Mouse (Mus musculus): ENCODE results near the gene Anxa9. TPM values are rescaled to one million over a fixed set of nuclear protein-coding genes. Genes with fewer than 3 reads are reported as not detected.

The Anxa9 gene
- polyA plus RNA-seq, 1 experiment from 2014 or later, result 1.6 TPM

DNA sequence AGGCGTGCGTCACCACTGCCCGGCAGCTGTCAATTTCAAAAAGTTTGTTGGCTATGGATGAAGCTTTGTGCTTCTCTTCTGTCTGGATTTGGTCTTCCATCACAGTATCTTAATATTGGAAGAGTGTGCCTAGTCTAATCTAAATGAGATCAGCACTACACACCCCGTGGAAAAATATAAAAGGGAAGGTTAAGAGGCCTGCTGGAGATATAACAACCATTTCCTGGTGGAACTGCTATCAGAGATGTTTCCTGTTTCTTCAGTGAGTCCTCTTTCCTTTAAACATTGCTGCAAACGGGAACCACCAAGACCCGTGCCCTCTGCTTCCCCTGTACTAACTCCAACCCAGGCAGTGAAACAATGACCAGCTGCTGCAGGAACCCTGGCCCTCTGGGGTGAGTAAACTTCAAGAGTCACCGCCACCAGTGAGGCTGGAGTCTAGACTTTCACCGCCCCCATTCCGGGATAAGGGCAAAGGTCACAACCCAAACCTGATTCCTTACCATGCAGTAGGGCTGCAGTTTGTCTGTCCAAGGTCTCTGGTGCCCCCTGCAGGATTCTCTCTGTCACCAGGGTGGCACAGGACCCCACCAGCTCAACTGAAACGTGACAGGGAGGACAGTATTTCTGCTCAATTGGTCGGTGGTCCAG, 43.8 kb downstream of the Anxa9 start:
- Histone ChIP-seq H3K4me3 (no peak overlapping the region), H3K4me1 (no peaks in the 10 kb centered on the region), H3K27me3 (no peaks in the 10 kb centered on the region), H3K9me3 (no peaks in the 10 kb centered on the region), H3K27ac (no peak overlapping the region), H3K4me2 (no peak overlapping the region), H3K36me3 (peaks cover 60% of the 10 kb centered on the region), H3K9ac (no peak overlapping the region)
- 40% methylated on average over 11 of the region's 11 CpGs for WGBS
- ATAC-seq (ENCODE audit: borderline replicate concordance, extremely low read depth, low FRiP score, low TSS enrichment), result no peak

DNA sequence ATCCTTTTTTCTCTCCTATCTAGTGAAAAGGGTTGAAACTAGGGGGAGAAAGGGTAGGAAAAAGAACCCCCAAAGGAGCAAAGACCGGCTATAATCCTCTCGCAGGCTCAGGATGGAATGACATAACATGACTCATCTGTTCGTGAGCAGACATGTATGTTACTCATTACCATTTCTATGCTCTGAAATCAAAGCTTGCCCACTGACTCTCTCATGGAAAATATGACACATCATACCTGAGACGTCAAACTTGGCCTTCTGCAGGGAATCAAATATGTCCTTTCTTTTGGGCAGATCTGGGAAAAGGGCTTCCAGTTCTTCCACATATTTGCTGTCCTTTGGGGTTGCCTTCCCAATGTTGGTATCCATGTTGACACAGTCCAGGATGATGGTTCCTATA, 45.0 kb downstream of the Anxa9 start:
- no peak overlapping the region for H3K4me2 ChIP-seq
- H3K9me3 ChIP-seq, result no peaks in the 10 kb centered on the region
- no peaks in the 10 kb centered on the region for H3K4me1 ChIP-seq
- H3K4me3 ChIP-seq, result no peak overlapping the region
- no peak overlapping the region for H3K27ac ChIP-seq
- H3K9ac ChIP-seq, result no peak overlapping the region
- H3K27me3 ChIP-seq, result no peaks in the 10 kb centered on the region
- WGBS, result 88% methylated on average over 4 of the region's 4 CpGs
- H3K36me3 ChIP-seq, result peaks cover 61% of the 10 kb centered on the region
- ATAC-seq (ENCODE audit: borderline replicate concordance, extremely low read depth, low FRiP score, low TSS enrichment), result no peak

DNA sequence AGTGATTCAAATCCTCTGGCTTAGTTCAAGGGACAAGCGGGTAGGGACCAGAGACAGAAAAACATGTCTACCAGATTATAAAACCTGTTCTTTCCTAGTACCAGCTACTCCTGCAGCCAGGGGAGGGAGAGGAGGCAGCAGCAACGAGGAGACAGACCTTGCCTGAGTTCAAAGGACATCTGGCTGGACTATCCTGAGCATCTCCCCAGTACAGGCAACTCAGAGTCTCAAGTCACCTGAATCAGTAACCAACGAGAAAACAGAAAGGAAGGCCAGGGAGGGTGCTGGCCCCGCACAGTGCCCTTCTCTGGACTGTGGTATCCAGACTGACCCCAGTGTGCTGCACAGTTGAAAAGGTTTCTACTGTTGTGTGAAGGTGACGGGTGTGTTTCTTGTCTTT, 50.0 kb downstream of the Anxa9 start:
- no peaks in the 10 kb centered on the region for H3K4me1 ChIP-seq
- no peaks in the 10 kb centered on the region for H3K9me3 ChIP-seq
- H3K4me3 ChIP-seq, result no peak overlapping the region
- no peak for ATAC-seq (ENCODE audit: borderline replicate concordance, extremely low read depth, low FRiP score, low TSS enrichment)
- 83% methylated on average over 5 of the region's 5 CpGs for WGBS
- no peak overlapping the region for H3K27ac ChIP-seq
- no peak overlapping the region for H3K9ac ChIP-seq
- H3K4me2 ChIP-seq, result no peak overlapping the region
- peaks cover 59% of the 10 kb centered on the region for H3K36me3 ChIP-seq
- H3K27me3 ChIP-seq, result no peaks in the 10 kb centered on the region

DNA sequence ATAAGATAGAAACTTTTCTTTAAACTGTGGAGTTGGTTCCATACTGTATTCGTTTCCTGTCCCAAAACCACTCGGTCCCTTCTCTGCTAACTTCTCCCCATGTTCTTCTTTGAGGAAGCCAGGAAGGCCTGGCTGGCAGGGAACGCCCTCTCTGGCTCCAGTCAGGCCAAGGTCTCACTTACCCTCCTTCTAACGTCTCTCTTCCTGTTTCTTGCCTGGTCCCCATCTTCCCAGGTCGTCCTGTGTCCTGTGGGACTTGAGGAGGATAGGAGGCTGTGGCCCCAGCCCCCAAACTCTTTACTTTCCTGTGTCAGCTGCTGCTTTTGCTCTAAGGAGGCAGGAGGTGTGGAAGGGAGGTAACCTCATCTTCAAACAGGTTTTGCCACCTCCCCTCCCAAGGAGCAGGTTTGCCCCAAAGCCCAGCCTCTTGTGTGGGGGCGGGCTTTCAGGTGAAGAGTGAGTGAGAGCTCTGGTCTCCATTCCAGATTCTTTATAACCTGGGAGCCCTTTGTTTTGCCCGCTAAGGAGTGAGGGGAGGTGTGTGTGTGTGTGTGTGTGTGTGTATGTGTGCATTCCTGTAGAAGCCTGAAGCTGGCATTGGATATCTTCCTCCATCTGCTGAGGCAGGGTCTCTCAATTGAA, 56.1 kb downstream of the Anxa9 start, which contains the start of gene Bnipl:
TSS of gene Bnipl (minus strand) at position 411 of the 642 bp plus-strand sequence.
- Histone ChIP-seq H3K36me3 (peaks cover 14% of the 10 kb centered on the region), H3K27ac (peak within 1 kb of the TSS; percentile 63)

DNA sequence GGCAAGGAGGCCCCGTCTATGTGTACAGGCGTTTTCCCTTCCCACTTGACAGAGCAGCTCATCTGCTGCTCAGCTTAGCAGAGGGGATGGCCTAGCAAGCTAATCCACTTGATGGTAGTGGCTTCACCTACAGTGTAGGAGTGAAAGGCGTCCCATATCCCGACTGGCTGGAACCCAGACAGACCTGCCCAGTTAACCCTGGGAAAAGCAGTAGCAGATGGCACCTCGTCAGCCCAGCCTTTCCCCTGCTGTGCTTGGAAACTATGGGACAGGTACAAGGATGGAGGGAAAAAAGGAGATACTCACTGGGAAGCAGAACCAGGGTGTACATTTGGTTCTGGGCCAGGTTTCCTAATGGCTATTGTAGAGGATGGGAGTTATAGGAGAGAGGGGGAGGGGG, 56.6 kb downstream of the Anxa9 start:
- Histone ChIP-seq H3K4me1 (0 out of 2 replicates have a peak, but pooled peaks cover 13% of the 10 kb centered on the region), H3K27me3 (no peaks in the 10 kb centered on the region), H3K27ac (peak overlapping the region; percentile 63), H3K9ac (no peak overlapping the region), H3K9me3 (no peaks in the 10 kb centered on the region), H3K36me3 (peaks cover 8% of the 10 kb centered on the region), H3K4me2 (peak overlapping the region; percentile 33), H3K4me3 (no peak overlapping the region)
- no peak for ATAC-seq (ENCODE audit: borderline replicate concordance, extremely low read depth, low FRiP score, low TSS enrichment)
- 55% methylated on average over 5 of the region's 5 CpGs for WGBS

More for the DNA sequence above, 56.1 kb downstream of the Anxa9 start, which contains the start of gene Bnipl:
- Histone ChIP-seq H3K4me3 (peak within 1 kb of the TSS; percentile 19; the same call in 1 of the 2 replicates), H3K9me3 (no peaks in the 10 kb centered on the region), H3K4me2 (peak within 1 kb of the TSS; percentile 33), H3K27me3 (no peaks in the 10 kb centered on the region), H3K4me1 (0 out of 2 replicates have a peak, but pooled peaks cover 13% of the 10 kb centered on the region), H3K9ac (no peak within 1 kb of the TSS)
- WGBS, result 24% methylated on average over 7 of the region's 7 CpGs
- peak; percentile 60 for ATAC-seq (ENCODE audit: borderline replicate concordance, extremely low read depth, low FRiP score, low TSS enrichment)

DNA sequence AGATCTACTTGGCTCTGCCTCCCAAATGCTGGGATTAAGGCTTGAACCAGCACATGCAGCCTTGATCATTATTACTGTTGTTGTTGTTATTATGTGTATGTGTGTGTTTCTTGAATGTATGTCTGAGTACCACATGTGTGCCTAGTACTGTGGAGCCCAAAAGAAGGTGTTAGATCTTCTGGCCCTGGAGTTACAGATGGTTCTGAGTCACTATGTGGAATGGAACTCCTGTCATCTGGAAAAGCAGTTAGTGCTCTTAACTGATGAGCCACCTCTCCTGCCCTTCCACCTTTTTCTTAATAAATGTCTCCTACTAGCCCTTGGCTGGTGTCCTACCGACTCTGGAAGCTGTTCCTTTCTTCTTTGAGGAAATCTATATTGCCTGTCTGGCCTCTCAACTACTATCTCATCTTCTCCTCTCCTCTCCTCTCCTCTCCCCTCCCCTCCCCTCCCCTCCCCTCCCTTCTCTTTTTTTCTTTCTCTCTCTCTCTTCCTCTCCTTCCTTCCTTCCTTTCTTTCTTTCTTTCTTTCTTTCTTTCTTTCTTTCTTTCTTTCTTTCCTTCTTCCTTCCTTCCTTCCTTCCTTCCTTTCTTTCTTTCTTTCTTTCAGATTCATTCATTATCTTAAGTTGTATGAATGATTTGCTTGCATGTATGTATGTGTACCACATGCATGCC, 59.2 kb downstream of the Anxa9 start:
- Histone ChIP-seq H3K27ac (no peak overlapping the region), H3K36me3 (no peaks in the 10 kb centered on the region), H3K4me3 (no peak overlapping the region), H3K9ac (no peak overlapping the region), H3K9me3 (no peaks in the 10 kb centered on the region), H3K27me3 (no peaks in the 10 kb centered on the region), H3K4me1 (0 out of 2 replicates have a peak, but pooled peaks cover 13% of the 10 kb centered on the region), H3K4me2 (no peak overlapping the region)
- WGBS, result 45% methylated on average over 1 of the region's 1 CpGs
- ATAC-seq (ENCODE audit: borderline replicate concordance, extremely low read depth, low FRiP score, low TSS enrichment), result no peak

DNA sequence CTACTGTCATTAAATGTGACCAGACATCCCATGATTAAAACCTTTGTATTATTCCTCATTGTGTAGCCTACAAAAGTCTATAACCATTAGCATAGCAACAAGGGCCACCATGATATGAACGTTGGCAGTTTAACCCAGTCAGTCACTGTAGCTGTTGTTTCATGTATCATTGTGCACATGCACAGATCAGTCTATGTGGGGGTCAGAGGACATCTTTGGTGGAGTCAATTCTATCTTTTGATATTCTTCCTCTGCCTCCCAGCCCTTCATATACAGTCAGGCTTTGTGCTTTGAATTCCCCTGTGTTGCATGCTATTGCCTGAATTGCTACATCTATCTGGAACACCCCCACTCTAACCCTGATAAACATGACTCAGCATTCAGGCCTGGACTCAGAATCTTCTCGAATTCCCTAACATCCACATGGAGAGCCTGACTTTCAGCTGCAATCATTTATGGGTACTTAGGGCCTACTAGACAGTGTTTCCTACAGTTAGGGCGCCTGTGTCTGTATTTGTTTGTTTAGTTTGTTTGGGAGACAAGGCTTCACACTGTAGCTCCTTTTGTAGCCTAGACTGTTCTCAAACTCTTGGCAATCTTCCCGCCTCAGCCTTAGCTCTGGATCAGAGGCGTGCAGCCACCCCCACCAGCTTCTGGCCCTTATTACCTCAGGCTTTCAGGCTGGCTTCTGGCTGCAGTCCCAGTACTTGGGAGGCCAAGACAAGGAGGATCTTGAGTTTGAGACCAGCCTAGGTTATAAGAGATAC, 60.3 kb downstream of the Anxa9 start:
- Histone ChIP-seq H3K4me3 (no peak overlapping the region), H3K4me1 (0 out of 2 replicates have a peak, but pooled peaks cover 13% of the 10 kb centered on the region), H3K9ac (no peak overlapping the region), H3K4me2 (no peak overlapping the region), H3K27ac (no peak overlapping the region), H3K27me3 (no peaks in the 10 kb centered on the region), H3K9me3 (no peaks in the 10 kb centered on the region), H3K36me3 (no peaks in the 10 kb centered on the region)
- WGBS, result 70% methylated on average over 5 of the region's 5 CpGs
- peak; percentile 39; the same call in 1 of the 2 replicates for ATAC-seq (ENCODE audit: borderline replicate concordance, extremely low read depth, low FRiP score, low TSS enrichment)

Other genes with a start within 250 kb of the Anxa9 start
- gene Pip5k1a, start 200.2 kb downstream of the Anxa9 start, polyA plus RNA-seq (2015; fragmentation: Nextera tagmentation; extraction: Ambion mirVana), result 17.2 and 18.1 TPM in 2 replicates
- 163 and 165 TPM in 2 replicates for gene Vps72, start 196.2 kb downstream of the Anxa9 start, polyA plus RNA-seq (2015; fragmentation: Nextera tagmentation; extraction: Ambion mirVana)
- 1.3 and 2.1 TPM in 2 replicates for gene Tmod4, start 182.7 kb downstream of the Anxa9 start, polyA plus RNA-seq (2015; fragmentation: Nextera tagmentation; extraction: Ambion mirVana)
- 64.0 and 71.4 TPM in 2 replicates for gene Scnm1, start 173.2 kb downstream of the Anxa9 start, polyA plus RNA-seq (2015; fragmentation: Nextera tagmentation; extraction: Ambion mirVana)
- gene Lysmd1, start 173.1 kb downstream of the Anxa9 start, polyA plus RNA-seq (2015; fragmentation: Nextera tagmentation; extraction: Ambion mirVana), result 13.3 and 14.9 TPM in 2 replicates
- 4.0 and 4.5 TPM in 2 replicates for gene Tnfaip8l2, start 164.8 kb downstream of the Anxa9 start, polyA plus RNA-seq (2015; fragmentation: Nextera tagmentation; extraction: Ambion mirVana)
- 3.6 and 3.8 TPM in 2 replicates for gene Sema6c, start 146.7 kb downstream of the Anxa9 start, polyA plus RNA-seq (2015; fragmentation: Nextera tagmentation; extraction: Ambion mirVana)
- 9.9 and 11.2 TPM in 2 replicates for gene Gabpb2, start 89.3 kb downstream of the Anxa9 start, polyA plus RNA-seq (2015; fragmentation: Nextera tagmentation; extraction: Ambion mirVana)
- 111 and 115 TPM in 2 replicates for gene Cdc42se1, start 78.4 kb downstream of the Anxa9 start, polyA plus RNA-seq (2015; fragmentation: Nextera tagmentation; extraction: Ambion mirVana)
- gene Mllt11, start 75.0 kb downstream of the Anxa9 start, polyA plus RNA-seq (2015; fragmentation: Nextera tagmentation; extraction: Ambion mirVana), result 10.7 and 11.6 TPM in 2 replicates
- 0.32 and 0.60 TPM in 2 replicates for gene Gm128, start 65.6 kb downstream of the Anxa9 start, polyA plus RNA-seq (2015; fragmentation: Nextera tagmentation; extraction: Ambion mirVana)
- gene Bnipl, start 56.0 kb downstream of the Anxa9 start, polyA plus RNA-seq (2015; fragmentation: Nextera tagmentation; extraction: Ambion mirVana), result 4.0 and 4.1 TPM in 2 replicates
- 38.1 and 41.6 TPM in 2 replicates for gene Mindy1, start 25.8 kb downstream of the Anxa9 start, polyA plus RNA-seq (2015; fragmentation: Nextera tagmentation; extraction: Ambion mirVana)
- 21.0 and 23.9 TPM in 2 replicates for gene Prune1, start 25.1 kb downstream of the Anxa9 start, polyA plus RNA-seq (2015; fragmentation: Nextera tagmentation; extraction: Ambion mirVana)
- 201 and 203 TPM in 2 replicates for gene Cers2, start 7.6 kb upstream of the Anxa9 start, polyA plus RNA-seq (2015; fragmentation: Nextera tagmentation; extraction: Ambion mirVana)
- gene Setdb1, start 50.0 kb upstream of the Anxa9 start, polyA plus RNA-seq (2015; fragmentation: Nextera tagmentation; extraction: Ambion mirVana), result 35.7 and 40.4 TPM in 2 replicates
- not detected in 2 replicates for gene 4930558C23Rik, start 95.7 kb upstream of the Anxa9 start, polyA plus RNA-seq (2015; fragmentation: Nextera tagmentation; extraction: Ambion mirVana)
- gene Arnt, start 127.2 kb upstream of the Anxa9 start, polyA plus RNA-seq (2015; fragmentation: Nextera tagmentation; extraction: Ambion mirVana), result 48.0 and 48.5 TPM in 2 replicates
- 4.2 and 5.2 TPM in 2 replicates for gene Ctsk, start 192.1 kb upstream of the Anxa9 start, polyA plus RNA-seq (2015; fragmentation: Nextera tagmentation; extraction: Ambion mirVana)
- gene Ctss, start 219.6 kb upstream of the Anxa9 start, polyA plus RNA-seq (2015; fragmentation: Nextera tagmentation; extraction: Ambion mirVana), result 24.2 and 30.4 TPM in 2 replicates

Data from lung, embryonic 15.5 days (tissue).